Mouse (Mus musculus): ENCODE measurements around the gene Sec14l4. TPM values are rescaled to one million over a fixed set of nuclear protein-coding genes. Genes with fewer than 3 reads are reported as not detected.

Gene Sec14l4
- polyA plus RNA-seq, 1 experiment from 2014 or later: not detected

DNA sequence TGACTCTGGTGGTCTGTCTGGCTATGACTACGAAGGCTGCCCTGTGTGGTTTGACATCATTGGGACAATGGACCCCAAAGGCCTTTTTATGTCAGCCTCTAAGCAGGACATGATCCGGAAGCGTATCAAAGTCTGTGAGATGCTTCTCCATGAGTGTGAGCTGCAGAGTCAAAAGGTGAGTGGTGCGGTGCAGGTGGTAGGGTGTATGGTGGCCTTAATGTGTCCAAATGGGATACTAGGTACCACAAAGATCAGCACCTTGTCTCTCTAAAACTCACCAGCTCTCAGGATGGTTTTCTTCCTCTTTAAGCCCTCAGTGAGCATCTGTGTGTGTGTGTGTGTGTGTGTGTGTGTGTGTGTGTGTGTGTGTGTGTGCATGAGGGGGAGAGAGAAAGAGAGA lies 8.7 kb downstream of the Sec14l4 start:
- H3K36me3 ChIP-seq (ENCODE audit: inconsistent target): no peaks in the 10 kb centered on the region
- 91% methylated on average over 4 of the region's 4 CpGs for WGBS (ENCODE audit: missing documents)

DNA sequence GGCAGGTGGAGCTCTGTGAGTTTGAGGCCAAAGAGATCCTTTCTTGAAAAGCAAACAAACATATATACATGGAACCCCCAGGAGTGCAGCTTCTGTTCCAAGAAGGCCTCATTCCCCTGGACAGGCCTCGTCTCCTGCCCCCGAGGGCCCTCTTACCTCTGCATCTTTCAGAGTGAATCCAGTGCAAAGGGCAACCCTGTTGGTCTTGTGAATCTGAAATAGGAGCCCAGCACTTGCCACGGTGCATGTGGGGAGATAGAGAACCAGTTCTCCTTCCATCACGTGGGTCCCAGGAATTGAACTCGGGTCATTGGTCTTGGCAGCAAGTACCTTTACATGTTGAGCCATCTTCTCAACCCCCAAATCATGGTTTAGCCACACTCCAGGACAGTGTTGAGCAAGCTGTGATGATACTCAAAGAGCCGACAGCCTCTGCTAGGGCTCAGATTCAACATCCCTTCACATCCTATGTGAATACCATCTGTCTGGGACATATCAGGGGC lies 9.9 kb downstream of the Sec14l4 start:
- no peak overlapping the region for H3K4me3 ChIP-seq (ENCODE audit: inconsistent target)

More for the DNA sequence above, 8.7 kb downstream of the Sec14l4 start:
- Histone ChIP-seq H3K27ac (no peak overlapping the region), H3K79me2 (ENCODE audit: inconsistent target) (no peaks in the 10 kb centered on the region), H3K4me3 (ENCODE audit: inconsistent target) (no peak overlapping the region)

GRCm38 (mm10) chr11:4043081-4043480 lies 11.8 kb downstream of the Sec14l4 start:
- Histone ChIP-seq H3K79me2 (ENCODE audit: inconsistent target) (no peaks in the 10 kb centered on the region), H3K4me3 (ENCODE audit: inconsistent target) (no peak overlapping the region)
- 86% methylated on average over 7 of the region's 7 CpGs for WGBS (ENCODE audit: missing documents)

More for the DNA sequence above, 9.9 kb downstream of the Sec14l4 start:
- Histone ChIP-seq H3K79me2 (ENCODE audit: inconsistent target) (no peaks in the 10 kb centered on the region), H3K27ac (no peak overlapping the region), H3K36me3 (ENCODE audit: inconsistent target) (no peaks in the 10 kb centered on the region)
- 93% methylated on average over 6 of the region's 6 CpGs for WGBS (ENCODE audit: missing documents)

DNA sequence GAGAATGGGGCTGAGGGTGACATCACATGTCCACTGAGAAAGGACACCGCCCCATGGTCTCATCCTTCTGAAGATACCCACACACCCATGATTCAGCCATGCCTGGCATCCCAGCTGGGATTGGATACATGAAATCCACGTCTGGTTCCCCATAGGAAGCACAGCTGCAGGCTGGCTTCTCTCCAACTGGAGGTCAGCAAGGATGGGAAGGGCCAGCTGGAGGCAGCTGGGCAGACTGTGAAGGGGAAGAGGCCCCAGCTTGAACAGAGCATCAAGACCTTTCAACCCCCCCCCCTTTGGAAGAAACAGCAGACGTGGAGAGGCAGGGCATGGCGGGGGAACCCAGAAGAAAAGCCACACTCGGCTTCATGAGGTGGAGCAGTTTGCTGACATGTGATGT lies 15.3 kb downstream of the Sec14l4 start:
- Histone ChIP-seq H3K36me3 (ENCODE audit: inconsistent target) (no peaks in the 10 kb centered on the region), H3K27ac (no peak overlapping the region), H3K79me2 (ENCODE audit: inconsistent target) (no peaks in the 10 kb centered on the region), H3K4me3 (ENCODE audit: inconsistent target) (no peak overlapping the region)
- WGBS (ENCODE audit: missing documents): 83% methylated on average over 5 of the region's 5 CpGs

More at GRCm38 (mm10) chr11:4043081-4043480, 11.8 kb downstream of the Sec14l4 start:
- Histone ChIP-seq H3K27ac (no peak overlapping the region), H3K36me3 (ENCODE audit: inconsistent target) (no peaks in the 10 kb centered on the region)

DNA sequence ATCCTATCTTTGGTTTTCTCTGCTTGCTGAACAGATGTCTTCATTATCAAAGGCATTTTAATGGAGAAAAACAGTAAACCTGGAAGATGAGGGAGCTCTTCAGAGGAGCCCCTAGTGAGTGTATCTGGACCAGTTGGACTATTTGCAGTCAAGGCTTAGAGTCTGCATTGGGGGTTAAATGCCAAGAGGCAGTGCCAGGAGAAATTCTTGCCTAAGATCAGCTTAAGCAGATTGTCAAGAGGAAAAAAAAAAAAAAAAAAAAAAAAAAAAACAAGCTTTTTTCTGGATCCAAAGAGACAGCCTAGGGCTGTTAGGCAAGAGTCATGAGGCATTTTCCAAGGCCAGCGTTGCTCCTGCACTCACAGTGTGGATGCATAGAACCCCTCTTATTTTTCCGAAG lies 16.5 kb downstream of the Sec14l4 start:
- WGBS (ENCODE audit: missing documents): 93% methylated on average over 2 of the region's 2 CpGs
- Histone ChIP-seq H3K79me2 (ENCODE audit: inconsistent target) (no peaks in the 10 kb centered on the region), H3K27ac (no peak overlapping the region), H3K36me3 (ENCODE audit: inconsistent target) (no peaks in the 10 kb centered on the region), H3K4me3 (ENCODE audit: inconsistent target) (no peak overlapping the region)

DNA sequence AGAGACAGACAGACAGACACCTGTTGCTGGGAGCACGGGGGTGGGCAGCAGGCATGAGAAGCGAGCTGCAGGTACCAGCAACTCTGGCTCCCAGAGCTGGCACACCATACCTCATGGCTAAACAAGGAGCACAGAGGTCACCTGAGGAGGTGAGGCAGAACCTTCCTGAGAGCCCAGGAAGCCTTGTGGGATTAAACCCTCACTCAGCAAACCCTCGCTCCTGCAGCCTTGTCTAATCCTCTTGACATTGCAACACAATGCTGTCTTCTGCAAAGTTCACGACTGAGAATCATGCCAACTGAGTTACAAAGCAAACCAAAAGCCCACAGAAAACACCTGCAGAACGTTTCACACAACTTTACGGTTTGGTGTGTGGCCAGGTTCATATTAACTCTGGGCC lies 17.2 kb downstream of the Sec14l4 start:
- H3K36me3 ChIP-seq (ENCODE audit: inconsistent target): no peaks in the 10 kb centered on the region

DNA sequence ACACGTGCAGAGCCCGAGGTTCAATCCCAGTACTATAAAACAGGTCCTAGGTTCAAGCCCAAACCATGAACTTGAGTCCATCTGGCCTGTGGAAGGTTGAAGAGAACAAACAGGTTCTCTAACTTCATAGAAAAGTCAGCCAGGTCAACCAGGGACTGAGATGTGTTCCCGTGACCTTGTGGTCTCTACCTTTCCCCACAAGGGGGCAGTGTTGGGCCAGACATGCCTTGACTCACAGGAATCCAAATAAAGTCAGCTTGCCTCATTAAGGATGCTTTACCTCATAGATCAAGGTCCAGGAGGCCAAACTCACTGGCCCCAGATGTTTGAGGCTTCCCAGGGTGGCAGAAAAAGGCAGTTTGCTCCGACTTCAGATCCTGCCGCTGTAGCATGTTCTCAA lies 22.3 kb downstream of the Sec14l4 start:
- H3K79me2 ChIP-seq (ENCODE audit: inconsistent target): no peaks in the 10 kb centered on the region
- no peak overlapping the region for H3K4me3 ChIP-seq (ENCODE audit: inconsistent target)
- 22% methylated on average over 5 of the region's 5 CpGs for WGBS (ENCODE audit: missing documents)
- no peaks in the 10 kb centered on the region for H3K36me3 ChIP-seq (ENCODE audit: inconsistent target)
- no peak overlapping the region for H3K27ac ChIP-seq

More for the DNA sequence above, 17.2 kb downstream of the Sec14l4 start:
- no peaks in the 10 kb centered on the region for H3K79me2 ChIP-seq (ENCODE audit: inconsistent target)
- no peak overlapping the region for H3K27ac ChIP-seq
- WGBS (ENCODE audit: missing documents): 91% methylated on average over 5 of the region's 6 CpGs
- H3K4me3 ChIP-seq (ENCODE audit: inconsistent target): no peak overlapping the region

DNA sequence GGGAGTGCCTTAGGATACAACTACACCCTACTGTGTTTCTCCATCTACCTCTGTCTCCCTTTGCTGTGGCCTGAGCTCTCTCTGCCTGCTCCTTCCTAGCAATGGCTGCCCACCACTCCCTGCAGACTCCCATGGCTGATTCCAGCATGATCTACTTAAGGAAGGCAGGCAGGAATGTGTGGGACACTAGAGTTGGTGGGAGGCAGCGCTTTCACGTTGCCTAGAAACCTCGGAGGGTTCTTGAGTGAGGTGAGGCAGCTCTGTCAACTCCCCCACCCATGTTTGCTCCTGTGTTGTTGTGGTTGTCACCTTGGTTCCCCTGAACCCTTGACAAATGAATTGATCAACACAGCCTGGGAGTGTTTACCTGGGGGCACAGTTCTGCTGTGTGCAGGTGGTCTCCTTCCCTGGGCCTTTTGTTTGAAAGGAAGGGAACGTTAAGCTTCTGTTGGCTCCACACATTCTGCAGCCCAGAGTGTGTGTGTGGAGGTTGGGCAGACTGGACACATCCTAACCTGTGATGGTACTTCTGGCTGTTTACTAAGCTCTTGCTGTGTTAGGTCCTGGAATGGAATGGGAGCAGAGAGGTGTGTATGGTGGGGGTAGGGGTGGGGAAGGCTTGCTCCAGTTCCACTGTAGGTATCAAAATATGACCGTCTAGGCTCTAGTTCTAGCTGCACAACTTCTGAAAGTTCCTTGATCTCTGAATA lies 29.8 kb downstream of the Sec14l4 start:
- no peaks in the 10 kb centered on the region for H3K79me2 ChIP-seq (ENCODE audit: inconsistent target)
- H3K36me3 ChIP-seq (ENCODE audit: inconsistent target): no peaks in the 10 kb centered on the region
- WGBS (ENCODE audit: missing documents): 96% methylated on average over 5 of the region's 5 CpGs
- H3K27ac ChIP-seq: no peak overlapping the region
- no peak overlapping the region for H3K4me3 ChIP-seq (ENCODE audit: inconsistent target)

DNA sequence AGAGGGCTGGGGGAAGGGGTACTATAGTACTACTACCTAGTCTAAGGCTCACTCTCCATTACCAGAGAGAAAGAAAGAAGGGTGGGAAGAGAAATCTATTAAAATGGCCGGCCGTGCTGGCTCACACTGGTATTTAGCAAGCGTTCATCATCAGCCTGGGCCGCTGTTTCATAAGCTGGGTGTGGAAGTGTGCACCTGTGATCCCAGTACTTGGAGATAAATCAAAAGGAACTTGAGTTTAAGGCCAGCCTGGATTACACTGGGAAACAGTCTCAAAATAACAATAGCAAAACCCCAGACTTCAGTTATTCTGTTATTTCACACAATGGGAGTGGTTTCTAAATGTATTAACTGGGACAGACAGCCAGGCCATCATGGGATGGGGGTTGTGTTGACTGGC lies 31.3 kb downstream of the Sec14l4 start:
- WGBS (ENCODE audit: missing documents): 100% methylated on average over 4 of the region's 4 CpGs
- no peaks in the 10 kb centered on the region for H3K36me3 ChIP-seq (ENCODE audit: inconsistent target)
- no peaks in the 10 kb centered on the region for H3K79me2 ChIP-seq (ENCODE audit: inconsistent target)
- no peak overlapping the region for H3K27ac ChIP-seq
- H3K4me3 ChIP-seq (ENCODE audit: inconsistent target): no peak overlapping the region

- no peak overlapping the region for H3K27ac ChIP-seq
- H3K4me3 ChIP-seq (ENCODE audit: inconsistent target): no peak overlapping the region
- no peaks in the 10 kb centered on the region for H3K79me2 ChIP-seq (ENCODE audit: inconsistent target)
- no peaks in the 10 kb centered on the region for H3K36me3 ChIP-seq (ENCODE audit: inconsistent target)
- WGBS (ENCODE audit: missing documents): 77% methylated on average over 5 of the region's 6 CpGs
Observed at GRCm38 (mm10) chr11:4062981-4063380, 31.7 kb downstream of the Sec14l4 start.

DNA sequence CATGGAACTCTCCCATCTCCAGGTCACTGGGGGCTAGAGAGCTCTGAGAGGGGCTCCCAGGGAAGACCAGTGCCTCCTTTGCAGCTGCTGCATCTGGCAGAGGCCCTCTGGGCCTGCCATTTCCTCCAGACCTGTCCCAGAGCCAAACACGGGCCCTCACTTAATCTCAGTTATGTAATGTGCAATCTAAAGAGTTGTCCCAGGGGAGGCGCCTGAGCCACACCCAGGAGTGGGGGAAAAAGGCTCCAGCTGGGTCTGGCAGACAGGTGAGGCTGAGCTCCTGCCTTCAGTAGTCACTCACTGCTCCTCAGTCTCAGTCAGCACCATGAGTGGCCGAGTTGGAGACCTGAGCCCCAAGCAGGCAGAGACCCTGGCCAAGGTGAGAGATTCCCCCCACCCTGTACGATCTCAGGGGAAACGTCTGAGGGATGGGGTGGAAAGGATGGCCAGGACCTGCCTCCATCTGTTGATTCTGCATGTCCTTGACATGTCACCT lies 33.4 kb downstream of the Sec14l4 start, which contains the start of gene Sec14l3:
Sec14l3 (plus strand) TSS at position 215 of the 496 bp plus-strand sequence.
- Histone ChIP-seq H3K36me3 (ENCODE audit: inconsistent target) (no peaks in the 10 kb centered on the region), H3K27ac (no peak within 1 kb of the TSS), H3K4me3 (ENCODE audit: inconsistent target) (no peak within 1 kb of the TSS), H3K79me2 (ENCODE audit: inconsistent target) (no peaks in the 10 kb centered on the region)
- 64% methylated on average over 5 of the region's 5 CpGs for WGBS (ENCODE audit: missing documents)

GRCm38 (mm10) chr11:4069664-4070063 lies 38.4 kb downstream of the Sec14l4 start:
- WGBS (ENCODE audit: missing documents): 75% methylated on average over 1 of the region's 1 CpGs
- Histone ChIP-seq H3K79me2 (ENCODE audit: inconsistent target) (no peaks in the 10 kb centered on the region), H3K27ac (no peak overlapping the region), H3K36me3 (ENCODE audit: inconsistent target) (no peaks in the 10 kb centered on the region), H3K4me3 (ENCODE audit: inconsistent target) (no peak overlapping the region)

DNA sequence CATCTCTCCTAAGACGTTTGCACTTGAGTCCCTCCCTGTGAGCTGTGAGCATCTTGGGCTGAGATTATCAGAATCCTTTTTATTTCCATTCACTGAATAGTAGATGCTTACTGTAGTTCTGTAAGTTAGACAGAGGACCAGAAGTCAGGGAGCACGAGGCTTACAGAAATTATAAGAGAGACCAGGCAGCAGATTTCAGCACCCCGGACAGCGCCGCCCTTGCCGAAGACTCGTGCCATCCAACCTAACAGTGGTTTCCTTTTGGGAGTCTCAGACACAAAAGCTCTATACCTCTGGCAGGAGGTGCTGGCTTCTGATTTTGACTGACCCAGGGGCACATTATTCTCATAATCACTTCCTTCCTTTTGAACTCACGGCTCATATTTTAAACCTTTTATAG lies 45.4 kb downstream of the Sec14l4 start:
- WGBS (ENCODE audit: missing documents): 21% methylated on average over 8 of the region's 8 CpGs
- Histone ChIP-seq H3K4me3 (ENCODE audit: inconsistent target) (no peak overlapping the region), H3K27ac (no peak overlapping the region), H3K36me3 (ENCODE audit: inconsistent target) (no peaks in the 10 kb centered on the region), H3K79me2 (ENCODE audit: inconsistent target) (no peaks in the 10 kb centered on the region)

DNA sequence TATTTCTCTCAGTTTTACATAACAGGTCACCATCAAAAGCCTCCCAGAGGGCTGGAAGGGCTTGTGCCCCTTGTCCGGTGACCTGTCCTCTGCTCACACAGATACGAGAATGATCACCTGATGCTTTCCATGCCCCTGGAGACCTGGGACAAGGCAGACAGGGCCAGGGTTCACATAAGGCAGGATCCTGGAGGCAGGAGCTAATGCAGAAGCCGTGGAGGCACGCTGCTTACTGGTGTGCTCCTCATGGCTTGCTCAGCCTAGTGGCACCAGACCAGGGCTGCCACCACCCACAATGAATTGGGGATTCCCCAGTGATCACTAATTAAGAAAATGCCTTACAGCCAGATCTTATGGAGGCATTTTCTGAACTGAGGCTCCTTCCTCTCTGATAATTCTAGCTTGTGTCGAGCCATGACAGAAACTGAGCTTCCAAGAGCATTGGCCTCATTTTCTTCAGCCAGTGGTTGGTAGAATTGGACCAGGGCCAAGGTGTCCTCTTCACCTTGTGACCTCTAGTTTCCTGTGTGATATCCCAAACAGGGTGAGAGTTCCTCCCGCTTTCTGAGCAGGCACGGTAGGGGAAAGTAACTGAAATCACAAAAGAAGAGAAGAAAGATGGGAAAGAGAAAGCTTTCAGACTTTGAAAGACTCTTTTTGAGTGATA lies 47.1 kb downstream of the Sec14l4 start:
- Histone ChIP-seq H3K36me3 (ENCODE audit: inconsistent target) (no peaks in the 10 kb centered on the region), H3K27ac (no peak overlapping the region), H3K79me2 (ENCODE audit: inconsistent target) (no peaks in the 10 kb centered on the region), H3K4me3 (ENCODE audit: inconsistent target) (no peak overlapping the region)
- 92% methylated on average over 7 of the region's 7 CpGs for WGBS (ENCODE audit: missing documents)

DNA sequence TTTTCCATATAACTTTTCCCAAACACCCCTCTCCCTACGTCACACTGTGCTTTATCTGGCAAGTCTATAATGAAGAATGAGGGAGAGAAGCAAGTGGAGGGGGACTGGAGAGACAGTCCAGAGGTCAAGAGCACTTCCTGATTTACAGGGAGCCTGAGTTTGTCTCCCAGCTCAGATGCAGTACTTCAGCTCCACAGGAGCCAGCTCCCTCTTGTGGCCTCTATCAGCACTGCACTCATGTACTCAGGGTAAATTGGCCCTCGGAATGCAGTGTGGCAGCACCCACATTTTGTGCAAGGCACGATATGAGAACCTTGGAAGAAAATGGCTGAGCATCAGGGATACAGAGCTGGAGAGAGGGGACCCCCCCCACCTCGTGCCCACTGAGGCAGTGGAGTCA lies 49.0 kb downstream of the Sec14l4 start:
- H3K36me3 ChIP-seq (ENCODE audit: inconsistent target): no peaks in the 10 kb centered on the region
- 22% methylated on average over 4 of the region's 4 CpGs for WGBS (ENCODE audit: missing documents)
- H3K4me3 ChIP-seq (ENCODE audit: inconsistent target): no peak overlapping the region
- H3K79me2 ChIP-seq (ENCODE audit: inconsistent target): no peaks in the 10 kb centered on the region
- H3K27ac ChIP-seq: no peak overlapping the region

Measured in macrophage (primary cell).